Mouse (Mus musculus): ENCODE results near the gene Heatr5b. TPM values are rescaled to one million over a fixed set of nuclear protein-coding genes. Genes with fewer than 3 reads are reported as not detected.

The Heatr5b gene
- 30.7 TPM for total RNA-seq (2023)

GRCm38 (mm10) chr17:78834856-78835835 is at the start of gene Heatr5b, which contains the start of gene Gpatch11:
Gene Heatr5b, minus strand, starts transcription at chr17:78835364.
Gene Gpatch11, plus strand, starts transcription at chr17:78835567.

DNA sequence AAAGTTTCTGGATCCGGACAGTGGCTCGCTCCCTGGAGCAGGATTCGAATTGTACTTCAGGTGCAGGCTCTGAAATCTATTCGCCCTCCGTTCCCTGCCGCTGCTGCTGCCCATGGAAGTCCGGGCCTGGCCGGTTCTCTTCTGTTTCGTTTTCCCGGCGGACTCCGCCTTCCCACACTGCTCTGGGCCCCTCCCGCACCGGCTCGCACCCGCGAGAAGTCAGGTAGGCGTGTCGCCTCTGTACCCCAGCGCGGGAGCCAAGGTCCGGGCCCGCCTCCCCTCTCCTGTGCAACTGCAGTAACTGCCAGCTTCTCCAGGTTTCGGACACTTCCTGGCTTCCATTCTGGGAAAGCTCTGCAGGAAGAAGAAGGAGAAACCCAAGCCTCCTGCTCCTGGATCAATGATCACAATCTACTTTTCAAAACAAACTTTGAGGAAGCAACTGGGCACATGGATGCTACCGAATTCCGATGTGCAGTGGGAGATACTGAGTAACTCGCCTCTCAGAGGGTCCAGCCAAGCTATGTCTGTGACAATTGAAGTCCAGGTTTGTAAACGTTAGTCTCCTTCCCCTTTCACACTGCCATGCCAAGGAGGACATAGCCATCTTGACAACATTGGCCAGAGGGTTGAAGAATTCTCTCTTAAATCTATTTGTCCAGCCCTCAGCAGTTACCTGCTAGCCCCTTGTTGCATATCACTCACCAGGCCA is 47.4 kb upstream of the Heatr5b start, which contains the start of gene Eif2ak2:
TSS of gene Eif2ak2 (minus strand) at position 173 of the 712 bp plus-strand sequence.

DNA sequence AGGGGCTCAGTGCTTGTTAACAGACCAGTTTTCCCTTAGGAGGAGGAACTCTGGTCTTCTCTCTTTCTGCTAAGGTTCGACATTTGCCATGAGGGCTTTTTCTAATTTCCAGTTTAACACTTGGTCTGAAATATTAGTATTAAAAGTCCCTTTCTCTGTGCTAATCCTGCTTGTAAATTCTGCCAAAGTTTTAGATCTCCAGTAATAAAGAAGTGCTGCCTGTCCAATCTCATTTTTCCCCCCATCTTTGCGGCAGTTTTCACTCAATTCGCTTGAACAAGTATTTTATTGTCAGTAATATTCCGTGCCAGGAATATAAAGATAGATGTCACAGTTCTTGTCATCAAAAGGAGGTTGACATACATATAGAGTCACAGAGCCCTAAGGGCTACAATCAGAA is 98.1 kb downstream of the Heatr5b start, which contains the start of gene Strn:
TSS of gene Strn (minus strand) at position 101 of the 400 bp plus-strand sequence.

Other genes with a start within 250 kb of the Heatr5b start
- 28.0 TPM for gene Strn, start 98.2 kb downstream of the Heatr5b start, total RNA-seq (2023)
- gene Gpatch11, start 203 bp upstream of the Heatr5b start, total RNA-seq (2023) = 27.1 TPM
- gene Eif2ak2, start 47.2 kb upstream of the Heatr5b start, total RNA-seq (2023) = 14.1 TPM
- not detected for gene Sult6b1, start 71.6 kb upstream of the Heatr5b start, total RNA-seq (2023)
- 8.6 TPM for gene Cebpzos, start 81.1 kb upstream of the Heatr5b start, total RNA-seq (2023)
- 111 TPM for gene Cebpz, start 101.7 kb upstream of the Heatr5b start, total RNA-seq (2023)
- gene Ndufaf7, start 101.8 kb upstream of the Heatr5b start, total RNA-seq (2023) = 13.5 TPM
- gene Prkd3, start 185.5 kb upstream of the Heatr5b start, total RNA-seq (2023) = 50.5 TPM
- gene Qpct, start 216.5 kb upstream of the Heatr5b start, total RNA-seq (2023) = 2.2 TPM

All from CD4-positive naive resting alpha-beta T cell, adult 76 days (primary cell).